Mouse (Mus musculus) ES-Bruce4 (cell line): ENCODE measurements around the gene Camta1.

Experiments used
- CTCF ChIP-seq: IDR thresholded peaks from one replicate; pipeline ENCODE4 v1.8.1; 2011; ENCODE audit warnings: low read depth, low read length
- EP300 ChIP-seq: IDR thresholded peaks from 2 replicates; pipeline ENCODE4 v1.6.1; 2011; ENCODE audit warnings: low read depth, low read length; ENCODE audit not compliant: insufficient read depth
- POLR2A ChIP-seq: IDR thresholded peaks from one replicate; pipeline ENCODE4 v1.8.1; 2011; ENCODE audit warnings: low read length; ENCODE audit not compliant: insufficient read depth

DNA sequence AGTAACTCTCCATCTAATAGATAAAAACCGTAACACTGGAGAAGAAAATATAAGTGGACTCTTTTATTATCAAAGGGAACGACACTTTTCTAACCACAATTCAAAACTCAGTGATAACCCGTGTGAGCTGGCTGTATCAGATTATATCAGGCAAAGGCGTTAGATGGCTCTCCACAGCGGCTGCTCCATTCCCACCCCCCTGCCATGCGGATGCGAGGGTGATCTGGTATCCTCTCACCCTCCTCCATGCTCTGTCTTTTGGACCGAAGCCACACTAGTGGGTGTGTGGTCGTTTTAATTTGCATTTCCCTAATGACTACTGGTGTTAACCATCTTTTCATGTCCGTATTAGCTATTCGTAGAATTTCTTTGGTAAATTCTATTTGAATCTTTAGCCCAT lies 403.0 kb downstream of the Camta1 start:
- TF ChIP-seq POLR2A = no peak
- TF ChIP-seq CTCF = no peak
- TF ChIP-seq EP300 = no peak
